9 mouse cellular contexts compared by ENCODE assay signal in genomic region chr7:144037966-144038669, GRCm38 (mm10). TPM values are rescaled to one million over a fixed set of nuclear protein-coding genes. Genes with fewer than 3 reads are reported as not detected.
DNase-seq lines count a peak whose midpoint lies in the region; ATAC-seq and TF ChIP-seq lines count a peak whose summit lies in the region.
"Had no signal": no experiment of that assay in that cellular context is flagged by ENCODE, and none has a peak within 500 bp of the region (broad histone marks: within the 10 kb centered on the region; RNA-seq: fewer than 3 reads in every experiment).

No protein-coding gene starts in this region.

- ATAC-seq in heart, embryonic 14.5 days (ENCODE audit: insufficient number of reproducible peaks, insufficient read depth, low FRiP score, low read depth) = peak; percentile 63; the same call in 1 of the 2 replicates
- peak; percentile 74; the same call in 1 of the 2 replicates for ATAC-seq in stomach, embryonic 16.5 days (ENCODE audit: insufficient read depth, low FRiP score)

- no peaks in the 10 kb centered on the region for H3K27me3 ChIP-seq in heart, embryonic 14.5 days (ENCODE audit: control insufficient read depth, insufficient read depth, low read length)
- no peaks in the 10 kb centered on the region for H3K27me3 ChIP-seq in stomach, embryonic 16.5 days (ENCODE audit: control insufficient read depth, insufficient read depth, low read length)

- no peaks in the 10 kb centered on the region for H3K9me3 ChIP-seq in heart, embryonic 14.5 days (ENCODE audit: control insufficient read depth, low read length)
- H3K9me3 ChIP-seq in stomach, embryonic 16.5 days (replicated peaks; ENCODE audit: control insufficient read depth, low read length) = no peaks in the 10 kb centered on the region
- H3K9me3 ChIP-seq: G1E had no signal

- peak; percentile 22 to 39 for DNase-seq in lung, adult 18-20 months
- DNase-seq in lung, adult 2 months = no peak
- DNase-seq in fat pad, adult 2 months (ENCODE audit: extremely low read depth, low read depth, low spot score) = peak; percentile 11
- peak; percentile 57 to 66 for DNase-seq in layer of hippocampus, adult 8-10 months (ENCODE audit: low spot score in 2 of 2)
- DNase-seq in lung, postnatal 36 days = peak; percentile 31
- no peak for DNase-seq in thymus, postnatal 36 days

- WGBS in lung, adult 2 months = 34% methylated on average over 9 of the region's 9 CpGs
- WGBS in heart, embryonic 14.5 days = 12% methylated on average over 9 of the region's 9 CpGs
- 44% methylated on average over 9 of the region's 9 CpGs for WGBS in stomach, embryonic 16.5 days

- H3K9ac ChIP-seq in heart, embryonic 14.5 days (ENCODE audit: low read length) = peak overlapping the region; percentile 17; the same call in 1 of the 2 replicates
- no peak overlapping the region for H3K9ac ChIP-seq in stomach, embryonic 16.5 days (ENCODE audit: low read length)

- no peak overlapping the region for H3K4me3 ChIP-seq in lung, adult 2 months (replicated peaks; ENCODE audit: extremely low read depth, low read depth, low read length)
- no peak overlapping the region for H3K4me3 ChIP-seq in heart, embryonic 14.5 days (ENCODE audit: control insufficient read depth in 1 of 2, insufficient read depth in 1 of 2, low read depth in 1 of 2, low read length in 2 of 2)
- H3K4me3 ChIP-seq in stomach, embryonic 16.5 days (replicated peaks; ENCODE audit: low read length) = no peak overlapping the region

- TF ChIP-seq POLR2A in lung, adult 2 months (IDR thresholded peaks at IDR 0.05; ENCODE audit: borderline replicate concordance, extremely low read depth, low read depth, low read length) = no peak

- no peaks in the 10 kb centered on the region for H3K4me1 ChIP-seq in lung, adult 2 months (ENCODE audit: control insufficient read depth, insufficient read depth, low read length)
- H3K4me1 ChIP-seq in heart, embryonic 14.5 days (ENCODE audit: control insufficient read depth in 2 of 2, insufficient read depth in 2 of 2, low read length in 2 of 2) = peaks cover 16 to 17% of the 10 kb centered on the region in 2 experiments
- H3K4me1 ChIP-seq in stomach, embryonic 16.5 days (ENCODE audit: control insufficient read depth, insufficient read depth, low read length) = peaks cover 11% of the 10 kb centered on the region

- peak overlapping the region; percentile 35 for H3K4me2 ChIP-seq in heart, embryonic 14.5 days (ENCODE audit: low read length)
- no peak overlapping the region for H3K4me2 ChIP-seq in stomach, embryonic 16.5 days (ENCODE audit: low read depth, low read length)

- peak overlapping the region; percentile 66 to 71 for H3K27ac ChIP-seq in heart, embryonic 14.5 days (replicated peaks in 1 of 2; ENCODE audit: control insufficient read depth in 1 of 2, insufficient read depth in 1 of 2, low read depth in 2 of 2, low read length in 2 of 2)
- H3K27ac ChIP-seq in stomach, embryonic 16.5 days (ENCODE audit: low read length) = no peak overlapping the region

- TF ChIP-seq CTCF in lung, adult 2 months (IDR thresholded peaks at IDR 0.05; ENCODE audit: insufficient read depth, low read length) = no peak

- H3K36me3 ChIP-seq in heart, embryonic 14.5 days (ENCODE audit: control insufficient read depth, insufficient read depth, low read length) = no peaks in the 10 kb centered on the region
- H3K36me3 ChIP-seq in stomach, embryonic 16.5 days (ENCODE audit: control insufficient read depth, insufficient read depth, low read length) = no peaks in the 10 kb centered on the region
- H3K36me3 ChIP-seq: G1E had no signal

RNA-seq across cellular contexts. Expression of gene Shank2, which starts 36.4 kb away (rescaled TPM):
- polyA plus RNA-seq in lung, adult 2 months (2012; rRNA removed) = 3.4 and 3.5 TPM in 2 replicates
- polyA plus RNA-seq in heart, embryonic 14.5 days (2014; fragmentation: Nextera tagmentation; extraction: Ambion mirVana) = 0.16 and 0.49 TPM in 2 replicates
- 100 to 1,000 TPM; 100 to 137 (median 119) TPM for total RNA-seq in layer of hippocampus, adult 8-10 months (2022)
- 1.1 and 1.6 TPM in 2 replicates for polyA plus RNA-seq in stomach, embryonic 16.5 days (2015; fragmentation: Nextera tagmentation; extraction: Ambion mirVana)
- polyA plus RNA-seq: G1E had no signal

Comparison
In these comparisons a context has a peak if more than half of its experiments do, and no peak if none do; other contexts are left out.
1. DNase-seq: peak in lung, adult 18-20 months (2 of 2), fat pad, adult 2 months (single experiment), layer of hippocampus, adult 8-10 months (2 of 2) and lung, postnatal 36 days (single experiment); none in lung, adult 2 months (single experiment) and thymus, postnatal 36 days (0 of 2).